Mouse (Mus musculus): Measurements from ENCODE around the gene Mlst8.

Gene Mlst8

DNA sequence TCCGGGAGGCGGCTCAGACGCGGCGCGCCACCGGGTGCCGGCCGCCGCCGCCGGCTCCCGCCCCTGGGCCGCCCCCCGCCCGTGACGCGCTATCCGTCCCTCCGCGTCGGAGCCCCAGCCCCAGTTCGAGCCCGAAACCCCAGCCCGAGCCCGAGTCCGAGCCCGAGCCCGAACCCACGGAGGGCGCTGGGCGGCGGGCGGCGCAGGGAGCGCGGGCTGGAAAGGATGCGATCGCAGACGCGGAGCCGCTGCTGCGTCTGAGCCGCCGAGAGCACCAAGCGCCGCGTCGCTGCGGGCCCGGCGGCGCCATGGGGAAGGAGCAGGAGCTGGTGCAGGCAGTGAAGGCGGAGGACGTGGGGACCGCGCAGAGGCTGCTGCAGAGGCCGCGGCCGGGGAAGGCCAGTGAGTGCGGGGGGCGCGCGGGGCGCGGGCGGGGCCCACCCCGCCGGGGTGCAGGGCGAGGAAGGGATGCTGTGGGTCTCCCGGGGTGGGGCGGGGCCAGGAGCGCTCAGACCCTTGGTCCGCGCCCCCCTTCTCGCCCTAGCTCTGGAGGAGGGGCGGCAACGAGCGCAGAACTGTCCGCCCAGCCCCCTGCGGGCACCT is 9.9 kb upstream of the Mlst8 start:
- peak; percentile 71 for DNase-seq

DNA sequence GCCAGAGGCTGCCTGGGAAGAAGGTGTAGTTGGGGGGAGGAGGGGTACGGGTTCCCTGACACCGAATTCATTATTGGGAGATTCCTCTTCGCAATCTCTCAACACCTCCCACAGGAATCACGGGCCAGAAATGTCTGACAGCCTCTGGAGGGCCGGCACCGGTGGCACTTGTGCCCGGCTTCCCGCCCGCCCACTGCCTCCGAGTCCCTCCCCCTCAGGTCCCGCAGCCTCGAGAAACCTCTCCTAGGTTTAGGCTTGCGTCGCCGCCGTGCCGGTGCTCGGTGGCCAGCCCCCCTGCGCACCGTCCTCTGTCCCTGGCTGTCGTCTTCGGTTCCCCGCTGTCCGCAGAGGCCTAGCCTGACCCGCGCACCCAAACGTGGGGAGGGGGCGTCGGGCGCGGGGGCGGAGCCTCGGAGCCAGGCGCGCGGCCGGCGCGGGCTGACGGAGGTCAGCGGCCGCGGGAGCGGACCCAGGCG is 9.3 kb upstream of the Mlst8 start, which contains the start of gene Caskin1:
Gene Caskin1, plus strand, starts transcription at position 416 of the 476 bp plus-strand sequence.
- DNase-seq = peak; percentile 76

DNA sequence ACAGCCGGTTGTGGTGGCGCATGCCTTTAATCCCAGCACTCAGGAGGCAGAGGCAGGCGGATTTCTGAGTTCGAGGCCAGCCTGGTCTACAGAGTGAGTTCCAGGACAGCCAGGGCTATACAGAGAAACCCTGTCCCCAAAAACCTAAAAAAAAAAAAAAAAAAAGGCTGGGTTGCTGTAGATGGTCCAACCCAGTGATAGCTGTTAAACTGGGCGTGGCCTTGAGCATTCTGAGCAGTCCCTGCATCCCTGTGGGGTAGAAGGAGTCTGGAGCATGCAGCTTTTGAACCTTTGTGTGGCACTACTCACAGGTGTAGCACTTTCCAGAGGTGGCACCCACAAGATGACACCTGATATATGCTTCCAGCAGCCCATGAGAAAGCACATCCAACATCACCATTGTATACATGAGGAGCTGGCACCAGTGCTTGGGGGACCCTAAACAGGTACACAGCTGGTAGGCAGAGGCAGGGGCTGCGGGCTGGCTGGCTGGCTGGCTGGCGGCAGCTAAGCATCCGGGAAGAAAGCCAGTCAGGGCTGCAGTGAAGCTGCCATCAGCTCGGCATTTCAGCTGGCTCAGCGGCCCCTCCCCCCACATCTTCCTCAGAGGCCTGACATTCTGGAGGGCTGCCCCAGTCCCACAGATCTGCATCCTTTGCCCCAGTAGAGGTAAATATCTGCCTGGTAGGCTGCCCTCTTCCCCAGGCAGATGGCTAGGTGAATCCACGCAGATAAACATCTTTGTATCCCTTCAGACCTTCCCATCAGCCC is 6.4 kb upstream of the Mlst8 start:
- DNase-seq = peak; percentile 46

DNA sequence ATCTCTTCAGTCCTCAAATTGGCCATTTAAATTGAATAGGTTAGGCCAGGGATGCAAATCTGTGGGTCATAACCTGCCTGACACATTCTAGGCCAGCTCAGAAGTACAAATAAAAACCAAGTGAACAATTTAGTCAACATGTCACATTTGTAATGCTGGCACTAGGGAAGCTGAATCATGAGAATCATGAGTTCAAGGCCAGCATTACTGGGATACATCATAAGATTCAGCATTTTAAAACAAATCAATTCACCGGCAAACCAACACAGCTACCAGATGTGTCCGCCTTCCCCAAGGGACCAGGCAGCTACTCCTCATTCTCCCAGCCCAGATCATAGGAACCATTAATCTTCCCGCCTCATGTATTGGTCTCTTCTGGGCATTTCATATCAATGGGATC is 4.6 kb upstream of the Mlst8 start:
- no peak for DNase-seq

DNA sequence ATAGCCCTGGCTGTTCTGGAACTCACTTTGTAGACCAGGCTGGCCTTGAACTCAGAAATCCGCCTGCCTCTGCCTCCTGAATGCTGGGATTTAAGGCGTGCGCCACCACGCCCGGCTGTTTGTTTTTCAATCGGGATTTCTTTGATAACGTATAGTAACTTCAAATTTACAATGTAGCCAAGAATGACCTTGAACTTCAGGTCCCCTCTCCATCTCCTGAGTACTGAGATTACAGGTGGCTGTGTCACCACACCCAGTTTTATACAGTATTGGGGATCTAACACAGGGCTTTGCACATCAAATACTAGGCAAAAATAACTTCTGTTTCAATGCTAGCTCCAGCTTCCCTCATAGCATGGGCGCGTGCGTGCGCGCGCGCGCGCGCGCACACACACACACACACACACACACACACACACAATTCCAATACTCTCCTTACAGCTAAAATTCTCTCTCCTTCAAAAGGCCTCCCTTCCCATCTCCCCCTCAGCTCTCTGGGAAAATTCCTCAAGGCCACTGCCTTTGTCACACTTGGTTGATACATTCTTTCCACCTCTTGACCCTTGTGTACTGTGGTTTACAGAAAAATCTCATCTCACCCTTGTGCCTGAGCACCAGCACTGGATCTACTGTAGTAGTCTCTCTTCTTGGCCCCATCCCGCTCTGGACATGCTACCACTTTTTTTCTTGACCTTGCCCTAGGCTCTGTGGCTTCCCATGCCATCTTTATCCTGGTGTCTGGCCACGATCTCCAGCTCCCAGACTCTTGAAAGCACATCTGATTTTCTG is 2.3 kb upstream of the Mlst8 start:
- no peak for DNase-seq

DNA sequence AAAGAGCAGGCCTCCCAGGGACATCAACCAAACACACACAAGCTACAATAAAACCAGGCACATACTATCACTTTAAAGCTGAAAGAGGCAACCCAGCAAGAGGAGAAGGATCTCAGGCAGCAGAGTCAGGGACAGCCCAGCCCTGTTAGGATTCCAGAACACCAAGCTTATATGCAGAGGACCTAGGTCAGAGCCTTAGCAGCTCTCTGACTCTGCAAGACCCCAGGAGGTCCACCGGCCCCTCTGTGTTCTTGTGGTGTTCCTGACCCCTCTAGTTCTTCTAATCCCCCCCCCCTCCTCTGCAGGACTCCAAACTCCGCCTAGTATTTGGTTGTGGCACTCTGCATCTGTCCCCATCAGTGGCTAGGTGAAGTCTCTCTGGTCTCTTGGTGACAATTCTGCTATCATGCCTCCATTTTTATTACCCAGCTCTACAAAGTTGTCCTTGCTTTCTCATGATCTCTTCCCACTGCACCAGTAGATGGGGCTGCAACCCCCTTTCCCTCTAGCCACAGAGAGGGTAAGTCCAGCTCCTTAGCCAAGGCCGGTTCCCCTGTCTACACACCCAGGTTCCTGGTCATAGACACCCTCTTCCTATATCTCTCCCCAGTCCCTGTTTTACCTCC is 1.4 kb upstream of the Mlst8 start:
- DNase-seq = peak; percentile 47

DNA sequence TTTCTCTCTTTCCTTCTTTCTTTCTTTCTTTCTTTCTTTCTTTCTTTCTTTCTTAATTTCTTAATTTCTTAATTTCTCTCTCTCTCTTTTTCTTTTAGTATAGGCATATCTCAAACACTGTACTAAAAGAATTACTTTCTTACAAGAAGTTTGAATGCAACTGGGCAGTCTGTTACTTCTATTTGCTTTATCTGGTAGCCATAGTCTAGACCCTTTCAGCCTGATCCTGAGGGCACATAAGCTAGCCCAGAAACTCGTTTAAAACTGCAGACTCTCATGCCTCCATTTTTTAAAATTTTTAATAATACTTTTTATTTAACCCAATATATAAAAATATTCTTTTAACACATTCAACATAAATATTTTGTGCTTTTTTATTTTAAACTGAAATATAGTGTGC is 553 bp upstream of the Mlst8 start:
- no peak for DNase-seq

DNA sequence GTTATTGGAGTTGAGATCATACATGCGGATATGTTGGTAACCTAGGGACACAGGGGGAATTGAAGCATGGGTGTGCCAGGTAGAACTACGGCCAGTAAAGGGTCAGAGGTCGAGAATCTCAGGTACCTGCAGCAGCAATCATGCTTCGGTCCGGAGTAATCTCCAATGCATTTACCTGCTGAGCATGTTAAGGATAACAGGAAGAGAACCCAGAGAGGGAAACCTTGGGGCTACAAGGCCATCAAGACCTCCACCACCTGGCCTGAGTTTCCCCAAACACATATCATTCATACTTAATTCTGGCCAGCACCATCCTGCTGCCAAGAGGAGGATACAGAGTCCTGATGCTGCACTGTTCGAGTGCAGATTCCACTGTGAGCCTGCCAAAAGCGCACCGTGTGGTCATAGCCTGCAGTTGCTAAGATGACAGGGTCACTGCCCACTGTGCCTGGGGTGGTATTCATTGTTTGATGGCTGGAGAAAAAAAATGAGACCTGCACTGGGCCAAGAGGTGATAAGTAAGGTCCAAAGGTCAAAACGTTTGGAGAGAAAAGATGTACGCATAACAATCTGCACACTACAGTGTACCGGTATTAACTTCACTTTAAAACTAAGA is 785 bp downstream of the Mlst8 start:
- DNase-seq = peak; percentile 74

DNA sequence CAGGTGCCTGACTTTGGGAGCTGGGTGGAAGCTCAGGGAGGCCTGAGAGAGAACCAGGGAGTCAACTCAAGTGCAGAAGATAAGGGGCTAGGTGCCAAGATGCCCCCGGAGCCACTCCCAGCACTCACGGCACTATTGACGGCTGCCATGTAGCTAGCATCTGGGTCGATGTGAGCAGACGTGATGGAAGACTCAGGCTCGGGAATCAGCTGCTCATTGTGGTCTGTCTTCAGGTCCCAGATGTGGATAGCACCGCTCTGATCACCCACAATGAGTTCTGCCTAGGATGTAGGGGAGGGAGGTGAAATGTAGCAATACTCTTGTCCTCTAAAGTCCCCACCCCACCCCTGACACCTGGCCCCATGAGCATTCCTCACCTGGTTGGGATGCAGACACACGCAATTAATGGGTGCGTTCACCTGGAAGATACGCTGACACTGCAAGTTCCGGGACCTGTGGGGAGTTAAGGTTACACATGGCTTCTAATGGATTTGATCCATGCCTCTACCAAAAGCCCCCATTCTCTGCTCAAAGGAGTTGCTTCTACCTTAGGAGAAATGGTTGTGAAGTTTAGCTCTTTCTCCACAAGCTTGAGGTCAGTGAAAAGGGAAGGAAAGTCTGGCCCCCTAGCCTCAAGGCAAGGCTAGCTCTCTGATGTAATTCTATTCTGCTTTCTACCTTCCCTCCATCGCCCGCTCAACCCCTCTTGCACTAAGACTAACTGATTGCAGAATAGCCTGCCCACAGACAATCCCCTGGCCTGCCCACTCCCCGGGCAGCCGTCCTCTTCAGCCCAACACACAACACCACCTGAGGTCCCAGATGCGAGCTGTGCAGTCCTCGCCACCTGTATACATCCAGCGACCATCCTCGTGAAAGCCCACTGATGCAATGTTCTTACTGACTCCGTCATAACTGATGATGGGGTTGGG is 1.6 kb downstream of the Mlst8 start:
- DNase-seq = peak; percentile 54

DNA sequence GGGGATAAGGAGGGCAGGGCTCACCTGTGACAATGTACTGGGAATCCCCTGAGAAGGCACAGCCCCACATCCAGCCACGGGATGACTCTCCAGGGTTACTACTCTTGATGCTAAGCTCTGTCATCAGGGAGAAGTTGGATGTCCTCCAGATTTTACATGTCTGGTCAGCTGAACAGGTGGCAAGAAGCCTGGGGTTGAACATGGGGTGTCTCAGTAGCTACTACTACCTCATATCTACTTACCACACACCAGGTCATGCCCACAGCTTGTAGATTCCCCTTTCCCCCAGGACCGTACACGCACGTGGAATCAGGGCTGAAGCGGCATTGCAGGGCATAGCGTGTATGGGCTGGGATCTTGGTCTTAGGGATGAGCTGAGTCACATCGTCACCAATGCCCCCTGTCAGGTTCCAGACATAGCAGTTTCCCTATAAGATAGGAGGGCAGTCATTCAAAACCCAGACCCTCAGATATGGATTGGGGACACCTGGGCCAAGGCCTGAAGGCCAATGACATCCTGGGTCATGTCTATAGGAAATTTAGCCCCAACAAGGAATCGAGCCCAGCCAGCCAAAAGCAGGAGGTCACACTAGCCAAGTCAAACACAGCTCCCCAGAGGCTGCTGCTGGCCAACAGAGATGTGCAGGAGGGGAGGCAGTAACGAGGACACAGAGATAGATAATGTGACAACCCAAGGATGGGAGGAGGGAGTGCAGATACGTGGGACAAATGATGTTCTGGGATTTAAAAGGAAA is 2.7 kb downstream of the Mlst8 start:
- peak; percentile 52 for DNase-seq

DNA sequence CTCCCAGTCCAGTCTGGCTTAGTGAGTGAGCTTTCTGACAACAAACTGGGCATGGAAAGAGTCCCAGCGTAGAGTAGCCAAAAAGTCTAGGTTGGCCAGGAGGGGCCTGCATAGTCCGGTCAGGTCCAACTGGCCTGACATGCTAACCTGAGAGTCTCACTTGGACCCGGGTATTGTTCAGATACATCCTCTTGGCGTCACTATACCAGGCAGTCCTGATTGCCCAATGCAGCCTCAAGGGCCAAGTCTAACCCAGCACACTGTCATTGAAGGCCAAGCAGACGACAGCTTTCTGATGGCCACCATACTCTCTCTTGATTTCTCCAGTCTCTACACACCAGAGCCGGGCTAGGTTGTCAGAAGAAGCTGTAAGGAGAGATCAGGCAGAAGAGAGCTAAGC is 3.3 kb downstream of the Mlst8 start:
- DNase-seq = no peak

DNA sequence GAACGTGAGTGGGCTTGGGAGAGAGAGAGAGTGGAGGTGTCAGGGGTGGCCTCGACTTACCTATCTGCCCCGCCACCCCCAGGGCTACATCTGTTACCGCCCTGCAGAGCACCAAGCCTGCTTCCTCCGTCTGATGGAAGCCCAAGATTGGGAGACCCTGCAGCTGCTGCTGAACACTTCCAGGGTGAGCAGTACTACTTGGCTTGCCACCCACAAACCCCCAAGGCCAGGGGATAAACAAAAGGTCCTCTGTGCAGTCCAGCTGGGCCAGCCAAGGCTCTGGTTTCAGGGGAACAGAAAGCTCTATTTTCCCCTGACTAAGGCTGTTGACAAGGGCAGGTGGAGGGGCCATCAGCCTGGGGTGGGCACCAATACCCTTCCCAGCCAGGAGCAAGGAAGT is 4.3 kb downstream of the Mlst8 start:
- peak; percentile 53 for DNase-seq

DNA sequence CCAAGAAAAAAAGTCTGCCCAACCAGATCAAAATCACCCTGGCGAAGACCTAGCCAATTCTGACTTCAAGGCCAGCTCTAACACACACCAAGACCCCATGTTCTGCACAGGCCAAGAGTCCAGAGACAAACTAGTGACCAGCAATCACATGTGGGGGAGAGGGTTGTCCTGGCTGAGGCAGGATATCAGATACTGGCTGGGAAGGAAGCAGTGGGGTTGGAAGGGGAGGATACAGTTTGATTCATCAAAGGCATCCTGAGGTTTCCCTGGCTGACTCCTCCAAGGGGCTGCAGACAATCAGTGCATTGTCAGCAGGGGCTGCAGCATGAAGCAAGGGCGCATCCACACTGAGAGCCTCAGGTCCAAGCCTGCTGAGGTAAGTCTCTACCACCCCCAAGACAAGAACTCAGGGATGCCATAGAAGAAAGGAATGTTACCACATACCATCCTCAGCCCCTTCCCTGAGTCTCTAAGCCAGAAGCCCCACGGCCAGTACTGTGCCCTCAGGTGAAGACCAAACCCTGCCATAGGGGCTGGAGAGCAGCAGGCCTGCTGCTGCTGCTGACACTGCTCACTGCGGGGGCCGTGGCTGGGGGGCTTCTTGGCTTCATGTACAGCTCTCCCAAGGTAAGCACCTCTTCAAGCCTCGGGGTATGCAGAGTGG is 5.1 kb downstream of the Mlst8 start, which contains the start of gene Bricd5:
Gene Bricd5, plus strand, starts transcription at position 273 of the 664 bp plus-strand sequence.
- no peak for DNase-seq

DNA sequence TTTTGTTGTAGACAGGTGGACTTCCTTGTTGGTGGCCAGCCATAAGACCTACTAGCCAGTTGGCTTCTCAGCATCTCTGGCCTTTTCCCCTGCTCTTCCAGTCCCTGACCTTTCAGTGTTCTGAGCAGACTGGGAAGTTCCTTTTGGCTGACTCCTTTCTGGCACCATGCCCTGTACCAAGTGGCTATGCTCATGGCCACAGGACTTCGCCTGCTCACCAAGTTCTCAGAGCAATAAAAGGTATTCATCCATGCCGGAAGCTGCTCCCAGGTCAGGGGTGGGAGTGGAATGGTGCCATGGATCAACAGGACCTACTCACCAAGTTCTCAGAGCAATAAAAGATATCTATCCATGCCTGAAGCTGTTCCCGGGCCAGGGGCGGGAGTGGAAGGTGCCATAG is 6.4 kb downstream of the Mlst8 start:
- DNase-seq = peak; percentile 82

DNA sequence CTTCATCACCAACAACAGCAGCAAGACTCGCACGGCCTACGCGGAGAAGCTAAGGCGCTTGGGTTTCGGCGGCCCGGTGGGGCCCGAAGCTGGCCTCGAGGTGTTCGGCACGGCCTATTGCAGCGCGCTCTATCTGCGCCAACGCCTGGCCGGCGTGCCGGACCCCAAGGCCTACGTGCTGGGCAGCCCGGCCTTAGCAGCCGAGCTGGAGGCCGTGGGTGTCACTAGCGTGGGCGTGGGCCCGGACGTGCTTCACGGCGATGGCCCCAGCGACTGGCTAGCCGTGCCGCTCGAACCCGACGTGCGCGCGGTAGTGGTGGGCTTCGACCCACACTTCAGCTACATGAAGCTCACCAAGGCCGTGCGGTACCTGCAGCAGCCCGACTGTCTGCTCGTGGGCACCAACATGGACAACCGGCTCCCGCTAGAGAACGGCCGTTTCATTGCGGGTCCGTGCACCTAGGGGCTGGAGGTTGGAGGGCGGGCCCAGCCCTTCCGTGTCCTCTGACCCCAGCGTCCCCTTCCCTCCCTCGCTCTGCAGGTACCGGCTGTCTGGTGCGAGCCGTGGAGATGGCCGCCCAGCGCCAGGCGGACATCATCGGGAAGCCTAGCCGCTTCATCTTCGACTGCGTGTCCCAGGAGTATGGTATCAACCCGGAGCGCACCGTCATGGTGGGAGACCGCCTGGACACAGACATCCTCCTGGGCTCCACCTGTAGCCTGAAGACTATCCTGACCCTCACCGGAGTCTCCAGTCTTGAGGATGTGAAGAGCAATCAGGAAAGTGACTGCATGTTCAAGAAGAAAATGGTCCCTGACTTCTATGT is 8.0 kb downstream of the Mlst8 start:
- DNase-seq = peak; percentile 66

DNA sequence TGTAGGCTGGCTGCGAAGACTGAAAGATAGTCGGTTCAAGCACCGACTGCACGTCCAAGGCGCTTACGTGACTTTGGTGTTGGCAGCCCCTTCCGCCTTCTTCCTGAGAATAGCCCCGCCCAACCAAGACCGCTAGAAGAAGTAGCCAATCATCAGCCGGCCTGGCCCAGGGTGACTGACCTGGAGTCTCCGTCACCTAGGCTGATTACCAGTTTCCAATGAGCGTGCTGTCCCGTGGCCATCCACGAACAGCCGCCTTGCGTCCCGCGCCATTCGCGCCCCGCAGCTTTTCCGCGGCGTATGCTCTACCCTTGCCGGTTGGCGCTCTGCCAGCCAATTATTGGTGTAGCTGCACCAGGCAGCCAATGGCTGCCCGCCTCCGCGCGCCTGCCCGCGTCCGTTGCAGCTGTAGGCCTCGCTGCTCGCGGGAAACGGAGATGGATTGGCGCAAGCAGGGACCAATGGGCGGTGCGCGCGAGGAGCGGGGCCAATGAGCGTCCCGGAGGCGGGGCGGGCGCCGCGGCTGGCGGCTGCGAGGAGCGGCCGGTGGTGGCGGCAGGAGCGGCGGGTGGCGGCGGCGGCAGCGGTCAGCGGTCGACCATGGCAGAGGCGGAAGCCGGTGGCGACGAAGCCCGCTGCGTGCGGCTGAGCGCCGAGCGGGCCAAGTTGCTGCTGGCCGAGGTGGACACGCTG is 8.8 kb downstream of the Mlst8 start, which contains the start of the genes E4f1 and Pgp:
Gene E4f1, minus strand, starts transcription at position 404 of the 693 bp plus-strand sequence.
Gene Pgp, plus strand, starts transcription at position 483 of the 693 bp plus-strand sequence.
- peak; percentile 100 for DNase-seq

DNA sequence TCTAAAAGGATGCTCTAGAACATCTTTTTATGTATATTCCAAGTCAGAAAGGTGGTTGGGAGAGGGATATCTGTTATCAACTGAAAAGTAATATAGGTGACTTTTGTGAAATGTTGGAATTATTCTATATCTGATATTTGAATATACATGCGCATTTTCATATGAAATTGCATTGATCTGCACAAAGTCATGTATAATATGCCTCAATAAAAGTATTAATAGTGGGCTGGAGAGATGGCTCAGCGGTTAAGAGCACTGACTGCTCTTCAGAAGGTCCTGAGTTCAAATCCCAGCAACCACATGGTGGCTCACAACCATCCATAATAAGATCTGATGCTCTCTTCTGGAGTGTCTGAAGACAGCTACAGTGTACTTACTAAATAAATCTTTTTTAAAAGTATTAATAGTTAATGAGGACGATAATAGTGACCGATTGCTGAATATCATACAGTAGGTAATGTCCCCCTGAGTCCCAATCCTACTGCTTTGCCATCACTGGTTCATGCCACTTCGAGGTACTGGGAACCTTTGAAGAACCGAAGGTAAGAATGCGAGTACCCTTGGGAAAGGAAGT is 9.5 kb downstream of the Mlst8 start:
- DNase-seq = no peak

Data from cerebellum, adult 11-12 months (tissue).